15 mouse cellular contexts compared by ENCODE assay signal in genomic region chr3:105023371-105024005, GRCm38 (mm10). TPM values are rescaled to one million over a fixed set of nuclear protein-coding genes. Genes with fewer than 3 reads are reported as not detected.
DNase-seq lines count a peak whose midpoint lies in the region; ATAC-seq and TF ChIP-seq lines count a peak whose summit lies in the region.
"Had no signal": no experiment of that assay in that cellular context is flagged by ENCODE, and none has a peak within 500 bp of the region (broad histone marks: within the 10 kb centered on the region; RNA-seq: fewer than 3 reads in every experiment).

No protein-coding gene starts in this region.

- WGBS in heart, adult 2 months: 43% methylated on average over 10 of the region's 10 CpGs
- 59% methylated on average over 10 of the region's 10 CpGs for WGBS in heart, embryonic 16.5 days

- TF ChIP-seq CTCF in heart, adult 2 months (IDR thresholded peaks at IDR 0.05): no peak
- no peak for TF ChIP-seq CTCF in left cerebral cortex, adult 2 months (IDR thresholded peaks at IDR 0.05)

- no peak overlapping the region for H3K4me2 ChIP-seq in heart, embryonic 16.5 days (ENCODE audit: low read depth, low read length)
- H3K4me2 ChIP-seq: forebrain, embryonic 12.5 days; neural tube, embryonic 12.5 days had no signal

- H3K36me3 ChIP-seq in heart, adult 2 months (ENCODE audit: control insufficient read depth, insufficient read depth, low read length): peaks cover 21% of the 10 kb centered on the region
- peaks cover 18% of the 10 kb centered on the region for H3K36me3 ChIP-seq in heart, embryonic 16.5 days (ENCODE audit: control insufficient read depth, insufficient read depth)

- H3K27me3 ChIP-seq in heart, adult 2 months (ENCODE audit: control insufficient read depth, insufficient read depth, low read length): no peaks in the 10 kb centered on the region
- no peaks in the 10 kb centered on the region for H3K27me3 ChIP-seq in heart, embryonic 16.5 days (ENCODE audit: control insufficient read depth, insufficient read depth, low read length)
- H3K27me3 ChIP-seq: forebrain, embryonic 12.5 days; neural tube, embryonic 12.5 days had no signal

- intact Hi-C loops in heart, adult 2 months (cut with DNase I): loop anchor here (2.0 kb wide), 1 partner anchor 13 kb away; no protein-coding TSS in a partner anchor
- intact Hi-C loops in heart, postnatal 36 days (cut with DNase I): loop anchor here (2.0 kb wide), 2 partner anchors 15 to 27 kb away; no protein-coding TSS in a partner anchor
- intact Hi-C loops in left cerebral cortex, adult 2 months (cut with DNase I): no loop called here

- H3K79me2 ChIP-seq in heart, adult 2 months (replicated peaks; ENCODE audit: control insufficient read depth, insufficient read depth, low read length): peaks cover 2% of the 10 kb centered on the region; the same call in 1 of the 2 replicates

- peaks cover 26% of the 10 kb centered on the region for H3K4me1 ChIP-seq in heart, adult 2 months (ENCODE audit: control insufficient read depth, insufficient read depth, low read length)
- peaks cover 15% of the 10 kb centered on the region for H3K4me1 ChIP-seq in heart, embryonic 16.5 days (ENCODE audit: control insufficient read depth, insufficient read depth, low read length)
- H3K4me1 ChIP-seq: neural tube, embryonic 12.5 days had no signal

- peak in 1 of 2 experiments; percentile 17 for DNase-seq in heart, adult 2 months
- no peak for DNase-seq in heart, postnatal 36 days
- no peak for DNase-seq in left cerebral cortex, adult 2 months (ENCODE audit: extremely low spot score in 1 of 2, low spot score in 2 of 2)
- DNase-seq in left cerebral cortex, adult 11 months (ENCODE audit: low spot score): no peak
- peak; percentile 47 for DNase-seq in lung, postnatal 10 days
- no peak for DNase-seq in frontal cortex, postnatal 25 days (ENCODE audit: low spot score in 2 of 2)
- no peak for DNase-seq in adrenal gland, postnatal 14 days
- DNase-seq: adrenal gland, postnatal 25 days; cerebellum, postnatal 10 days had no signal

- no peak overlapping the region for H3K4me3 ChIP-seq in heart, adult 2 months
- no peak overlapping the region for H3K4me3 ChIP-seq in left cerebral cortex, adult 2 months
- H3K4me3 ChIP-seq in heart, embryonic 16.5 days (ENCODE audit: low read length): no peak overlapping the region
- H3K4me3 ChIP-seq: forebrain, embryonic 12.5 days; megakaryocyte, embryonic 14.5 days; neural tube, embryonic 12.5 days had no signal

- H3K9ac ChIP-seq in heart, adult 2 months (ENCODE audit: low read depth, low read length): peak overlapping the region; percentile 35; the same call in 1 of the 2 replicates
- no peak overlapping the region for H3K9ac ChIP-seq in heart, embryonic 16.5 days (ENCODE audit: low read length)
- H3K9ac ChIP-seq: forebrain, embryonic 12.5 days; neural tube, embryonic 12.5 days had no signal

- H3K27ac ChIP-seq in heart, adult 2 months: peak overlapping the region; percentile 42
- H3K27ac ChIP-seq in left cerebral cortex, adult 2 months: peak overlapping the region; percentile 16; the same call in 1 of the 2 replicates
- peak overlapping the region; percentile 79 for H3K27ac ChIP-seq in heart, embryonic 16.5 days (ENCODE audit: low read length)
- H3K27ac ChIP-seq: forebrain, embryonic 12.5 days; neural tube, embryonic 12.5 days had no signal

- no peak for TF ChIP-seq EP300 in heart, adult 2 months (IDR thresholded peaks at IDR 0.05; ENCODE audit: insufficient read depth, low read depth, low read length)

- peak; percentile 46; the same call in 1 of the 2 replicates for ATAC-seq in heart, embryonic 16.5 days (replicated peaks; ENCODE audit: extremely low read depth, insufficient read depth, low FRiP score)

- TF ChIP-seq POLR2A in heart, adult 2 months (IDR thresholded peaks at IDR 0.05; ENCODE audit: insufficient read depth, low read depth, low read length): peak; percentile 13; the same call in 1 of the 2 replicates

- no peaks in the 10 kb centered on the region for H3K9me3 ChIP-seq in heart, embryonic 16.5 days (replicated peaks; ENCODE audit: control insufficient read depth, low read length)
- H3K9me3 ChIP-seq: forebrain, embryonic 12.5 days; neural tube, embryonic 12.5 days had no signal

RNA-seq across cellular contexts. Expression of gene Cttnbp2nl, which starts 29.5 kb away (rescaled TPM):
- 10 to 100 TPM; 15.3 to 20.9 TPM for total RNA-seq in heart, adult 2 months (2021)
- polyA plus RNA-seq in heart, adult 2 months (2012; rRNA removed): 3.9 and 4.1 TPM in 2 replicates
- total RNA-seq in heart, postnatal 36 days (2021): 10 to 100 TPM; 18.9 to 19.6 TPM
- total RNA-seq in left cerebral cortex, adult 2 months (2021): 10 to 100 TPM; 23.8 to 27.9 TPM
- 19.4 and 21.7 TPM in 2 replicates for polyA plus RNA-seq in heart, embryonic 16.5 days (2015; fragmentation: Nextera tagmentation; extraction: Ambion mirVana)
- 22.9 and 27.3 TPM in 2 replicates for total RNA-seq in adrenal gland, postnatal 14 days (2021)

RNA-seq across cellular contexts. Expression of gene 4930564D02Rik, which starts 43.2 kb away (rescaled TPM):
- total RNA-seq in heart, adult 2 months (2021): not detected
- not detected in 2 replicates for polyA plus RNA-seq in heart, adult 2 months (2012; rRNA removed)
- total RNA-seq in heart, postnatal 36 days (2021): not detected
- total RNA-seq in left cerebral cortex, adult 2 months (2021): not detected
- polyA plus RNA-seq in heart, embryonic 16.5 days (2015; fragmentation: Nextera tagmentation; extraction: Ambion mirVana): not detected in 2 replicates
- total RNA-seq in adrenal gland, postnatal 14 days (2021): not detected in 2 replicates
- total RNA-seq: adrenal gland, postnatal 25 days; heart, adult 18-20 months; layer of hippocampus, postnatal 25 days had no signal
- polyA plus RNA-seq: forebrain, embryonic 12.5 days; neural tube, embryonic 12.5 days had no signal

Comparison
In these comparisons a context has a peak if more than half of its experiments do, and no peak if none do; other contexts are left out.
1. H3K27ac ChIP-seq: peak in every context shown above with its lines; median percentile 79 in heart, embryonic 16.5 days; 42 in heart, adult 2 months; 16 in left cerebral cortex, adult 2 months.